ENCODE assay signal across 8 mouse cellular contexts in genomic region chr2:76672966-76673392, GRCm38 (mm10). TPM values are rescaled to one million over a fixed set of nuclear protein-coding genes. Genes with fewer than 3 reads are reported as not detected.
DNase-seq lines count a peak whose midpoint lies in the region; ATAC-seq and TF ChIP-seq lines count a peak whose summit lies in the region.

Gene Fkbp7 (minus strand): TSS chr2:76673116.

- no peaks in the 10 kb centered on the region for H3K27me3 ChIP-seq in lung, embryonic 15.5 days

- no peak for TF ChIP-seq POLR2A in olfactory bulb, adult 2 months (IDR thresholded peaks at IDR 0.05; ENCODE audit: insufficient read depth, low read depth, low read length)

- peak within 1 kb of the TSS; percentile 58 for H3K9ac ChIP-seq in lung, embryonic 15.5 days

- peak within 1 kb of the TSS; percentile 56 for H3K4me2 ChIP-seq in lung, embryonic 15.5 days

- no peaks in the 10 kb centered on the region for H3K9me3 ChIP-seq in lung, embryonic 15.5 days

- peak; percentile 96 for DNase-seq in MN1 (ENCODE audit: low spot score)
- DNase-seq in cerebellum, adult 8-10 months = peak; percentile 93
- peak; percentile 97 for DNase-seq in forelimb bud, embryonic 11.5 days (ENCODE audit: low read depth, low spot score)
- DNase-seq in layer of hippocampus, adult 9-10 months (ENCODE audit: low spot score) = peak; percentile 87
- peak; percentile 75 to 79 for DNase-seq in thymus, adult 18-20 months

- peak; percentile 89 to 90 for ATAC-seq in hematopoietic stem cell, adult 5-6 weeks (replicated peaks in 1 of 2; ENCODE audit: insufficient read depth in 1 of 2, low FRiP score in 2 of 2, low TSS enrichment in 1 of 2, low read depth in 1 of 2, poor library complexity in 2 of 2, severe bottlenecking in 2 of 2)
- peak; percentile 94 for ATAC-seq in lung, embryonic 15.5 days (ENCODE audit: borderline replicate concordance, extremely low read depth, low FRiP score, low TSS enrichment)

- peak within 1 kb of the TSS; percentile 83 for H3K27ac ChIP-seq in lung, embryonic 15.5 days
- H3K27ac ChIP-seq in olfactory bulb, adult 2 months (ENCODE audit: insufficient read depth, low read depth, low read length) = 0 out of 2 replicates have a peak within 1 kb of the TSS, but pooled peaks have one; percentile 3

- H3K36me3 ChIP-seq in lung, embryonic 15.5 days = no peaks in the 10 kb centered on the region

- peak within 1 kb of the TSS; percentile 55 for H3K4me3 ChIP-seq in lung, embryonic 15.5 days
- peak within 1 kb of the TSS; percentile 40 for H3K4me3 ChIP-seq in olfactory bulb, adult 2 months (ENCODE audit: insufficient read depth, low read depth, low read length)

- peaks cover 33% of the 10 kb centered on the region for H3K4me1 ChIP-seq in lung, embryonic 15.5 days
- no peaks in the 10 kb centered on the region; the same call in 1 of the 2 replicates for H3K4me1 ChIP-seq in olfactory bulb, adult 2 months (ENCODE audit: control insufficient read depth, insufficient read depth, low read length)

- TF ChIP-seq CTCF in olfactory bulb, adult 2 months (IDR thresholded peaks at IDR 0.05; ENCODE audit: insufficient read depth, low read depth, low read length) = no peak

- 1% methylated on average over 17 of the region's 17 CpGs for WGBS in lung, embryonic 15.5 days
- 2% methylated on average over 17 of the region's 17 CpGs for WGBS in olfactory bulb, adult 2 months

RNA-seq across cellular contexts. Expression of gene Fkbp7, which starts in this region (rescaled TPM):
- 15.5 and 16.3 TPM in 2 replicates for total RNA-seq in hematopoietic stem cell, adult 5-6 weeks (2017)
- 70.3 and 73.3 TPM in 2 replicates for polyA plus RNA-seq in lung, embryonic 15.5 days (2015; fragmentation: Nextera tagmentation; extraction: Ambion mirVana)
- not detected in 2 replicates for polyA plus RNA-seq in olfactory bulb, adult 2 months (2012; ENCODE audit: insufficient read depth, insufficient read length, low replicate concordance, missing spikeins)

Comparison
In these comparisons a context has a peak if more than half of its experiments do, and no peak if none do; other contexts are left out.
1. Peak in every context shown above with its lines: DNase-seq, ATAC-seq, H3K4me3 ChIP-seq and H3K27ac ChIP-seq.
2. RNA of gene Fkbp7 (polyA plus RNA-seq): 70.3 to 73.3 TPM in lung, embryonic 15.5 days; not detected in olfactory bulb, adult 2 months; every median in the first group is over 10 times any median in the second.